Mouse (Mus musculus) liver (tissue): Measurements from ENCODE around the gene Inafm2.
A peak's percentile ranks its signal among the peaks of the same experiment; 100 is the strongest.

Source experiments
- DNase-seq: peaks from one replicate; pipeline ENCODE4 v3.0.0-alpha.2; 2020; ENCODE audit warnings: mixed read lengths

Inafm2 gene

GRCm38 (mm10) chr2:118786525-118786924 lies 41.0 kb downstream of the Inafm2 start:
- DNase-seq: no peak

DNA sequence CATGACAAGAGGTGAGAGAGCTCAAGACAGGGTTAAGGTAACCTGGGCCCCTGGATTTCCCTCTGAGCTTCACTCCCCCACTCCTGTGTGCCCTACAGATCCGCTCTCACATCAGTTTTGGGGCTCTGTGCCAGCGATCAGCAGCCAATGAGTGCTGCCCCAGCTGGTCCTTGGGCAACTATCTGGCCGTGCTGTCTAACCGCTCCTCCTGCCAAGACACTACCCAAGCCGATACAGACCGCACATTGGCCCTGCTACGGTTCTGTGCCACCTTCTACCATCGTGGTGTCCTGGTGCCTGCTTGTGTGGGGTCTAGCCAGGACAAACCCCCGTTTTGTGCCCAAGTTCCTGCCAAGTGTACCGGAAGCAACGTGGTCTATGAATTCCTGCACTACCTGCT lies 43.9 kb downstream of the Inafm2 start:
- no peak for DNase-seq

GRCm38 (mm10) chr2:118790221-118790550 lies 44.6 kb downstream of the Inafm2 start:
- no peak for DNase-seq

DNA sequence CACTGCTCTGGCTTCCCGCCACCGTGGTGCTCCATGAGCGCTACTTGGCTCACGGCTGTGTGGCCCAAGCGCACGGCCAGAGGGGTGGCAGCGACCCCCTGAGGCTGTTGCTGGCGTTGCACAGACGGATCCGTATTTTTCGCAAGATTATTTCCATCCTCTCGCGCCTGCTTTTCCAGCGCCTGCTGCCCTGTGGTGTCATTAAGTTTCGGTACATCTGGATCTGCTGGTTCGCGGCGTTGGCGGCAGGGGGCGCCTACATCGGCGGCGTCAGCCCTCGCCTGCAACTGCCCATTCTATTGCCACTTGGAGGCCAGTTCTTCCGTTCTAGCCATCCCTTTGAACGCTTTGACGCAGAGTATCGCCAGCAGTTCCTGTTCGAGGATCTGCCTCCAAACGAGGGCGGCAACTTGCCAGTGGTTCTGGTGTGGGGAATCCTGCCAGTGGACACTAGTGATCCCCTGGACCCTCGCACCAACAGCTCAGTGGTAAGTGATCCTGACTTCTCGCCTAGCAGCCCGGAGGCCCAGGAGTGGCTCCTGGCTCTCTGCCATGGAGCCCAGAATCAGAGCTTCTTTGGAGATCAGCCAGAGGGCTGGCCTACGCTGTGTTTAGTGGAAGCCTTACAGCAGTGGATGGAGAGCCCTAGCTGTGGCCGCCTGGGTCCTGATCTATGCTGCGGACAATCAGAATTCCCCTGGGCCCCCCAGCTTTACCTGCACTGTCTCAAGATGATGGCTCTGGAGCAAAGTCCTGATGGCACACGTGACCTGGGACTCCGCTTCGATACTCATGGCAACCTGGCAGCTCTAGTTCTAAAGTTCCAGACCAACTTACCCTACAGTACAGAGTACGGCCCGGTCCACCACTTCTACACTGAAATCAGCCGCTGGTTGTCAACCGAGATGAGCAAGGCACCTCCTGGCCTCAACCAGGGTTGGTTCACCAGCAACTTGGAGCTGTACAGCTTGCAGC lies 45.3 kb downstream of the Inafm2 start:
- peak; percentile 79 for DNase-seq

DNA sequence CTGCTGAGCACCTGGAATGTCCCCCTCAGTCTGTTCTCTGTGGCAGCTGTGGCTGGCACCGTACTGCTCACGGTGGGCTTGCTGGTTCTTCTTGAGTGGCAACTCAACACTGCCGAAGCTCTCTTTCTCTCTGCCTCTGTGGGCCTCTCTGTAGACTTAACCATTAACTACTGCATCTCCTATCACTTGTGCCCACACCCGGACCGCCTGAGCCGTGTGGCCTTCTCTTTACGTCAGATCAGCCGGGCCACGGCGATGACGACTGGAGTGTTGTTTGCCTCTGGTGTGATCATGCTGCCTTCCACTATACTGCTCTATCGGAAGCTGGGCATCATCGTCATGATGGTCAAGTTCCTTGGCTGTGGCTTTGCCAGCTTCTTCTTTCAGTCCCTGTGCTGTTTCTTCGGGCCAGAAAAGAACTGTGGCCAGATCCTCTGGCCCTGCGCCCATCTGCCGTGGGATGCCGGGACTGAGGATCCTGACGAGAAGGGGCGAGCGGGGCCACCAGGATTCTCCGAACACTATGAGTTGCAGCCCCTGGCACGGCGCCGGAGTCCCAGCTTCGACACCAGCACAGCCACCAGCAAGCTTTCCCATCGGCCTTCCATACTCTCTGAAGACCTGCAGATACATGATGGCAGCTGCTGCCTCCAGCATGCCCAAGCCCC lies 46.2 kb downstream of the Inafm2 start:
- peak; percentile 69 for DNase-seq

DNA sequence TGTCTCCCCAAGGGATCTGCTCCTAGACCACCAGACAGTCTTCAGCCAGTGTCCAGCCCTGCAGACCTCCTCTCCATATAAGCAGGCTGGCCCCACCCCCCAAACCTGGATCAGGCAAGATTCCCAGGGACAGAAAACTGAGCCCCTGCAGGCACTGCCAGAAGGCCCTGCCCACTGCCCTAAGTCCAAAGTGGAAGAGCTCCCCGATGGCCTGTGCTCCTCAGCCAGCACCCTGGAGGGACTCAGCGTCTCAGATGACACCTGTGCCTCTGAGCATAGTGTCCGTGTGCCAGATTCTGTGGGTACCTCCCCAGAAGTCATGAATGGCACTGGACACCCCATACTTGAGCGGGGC lies 46.7 kb downstream of the Inafm2 start:
- DNase-seq: no peak

DNA sequence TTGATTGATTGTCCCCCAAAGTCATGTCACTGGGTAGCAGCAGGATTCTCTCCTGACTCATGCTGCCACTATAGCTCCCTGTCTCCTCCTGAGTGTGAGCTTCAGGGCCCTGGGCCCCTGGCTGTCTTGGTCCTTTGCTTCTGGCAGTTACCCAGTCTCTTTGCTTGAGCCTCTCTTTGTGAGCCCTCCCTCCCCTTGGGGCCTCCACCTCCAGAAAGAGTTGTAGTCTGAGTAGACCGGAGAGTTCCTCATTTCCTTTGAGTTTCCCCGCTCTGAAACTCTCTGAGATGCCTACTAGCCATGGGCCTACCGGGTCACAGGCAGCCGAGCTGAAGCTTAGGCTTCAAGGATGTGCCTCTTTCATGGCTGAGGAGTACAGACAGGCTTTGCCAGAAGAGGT lies 48.1 kb downstream of the Inafm2 start:
- no peak for DNase-seq
